Mouse (Mus musculus): ENCODE measurements around the gene Slc18b1.

- TF ChIP-seq CTCF (IDR thresholded peaks at IDR 0.05; ENCODE audit: low read depth, low read length) (no peak), TAL1 (conservative IDR thresholded peaks at IDR 0.05; ENCODE audit: low read depth, low read length) (no peak)
These were observed 7.9 kb downstream of the Slc18b1 start for GRCm38 (mm10) chr10:23804665-23805064.

Data from G1E (cell line).